Mouse (Mus musculus): ENCODE data around the gene Sept3.
"Not testable (repeated sequence)": the region's sequence is repeated elsewhere in the genome, so short reads cannot be mapped to it uniquely, and the experiment has no call there.

Sept3 gene

DNA sequence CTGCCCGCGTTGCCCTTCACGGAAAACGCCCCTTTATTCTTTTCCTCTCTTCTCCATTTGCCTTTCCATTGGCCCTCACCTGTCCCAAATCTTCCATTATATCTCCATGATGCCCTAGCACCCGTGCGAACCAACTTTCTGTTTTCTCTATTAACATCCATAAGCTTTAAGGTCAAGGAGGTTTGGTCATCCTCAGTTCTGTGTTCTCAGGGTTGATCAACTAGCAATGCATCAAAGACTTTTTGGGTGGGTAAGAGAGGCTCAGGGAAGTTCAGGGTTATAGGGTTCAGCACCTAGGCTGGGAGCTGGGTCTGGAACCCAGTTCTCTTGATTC, at the start of gene Sept3:
Sept3 (plus strand) TSS at position 301 of the 334 bp plus-strand sequence.
- in situ Hi-C loops (cut with MseI, MboI), result no loop called here

DNA sequence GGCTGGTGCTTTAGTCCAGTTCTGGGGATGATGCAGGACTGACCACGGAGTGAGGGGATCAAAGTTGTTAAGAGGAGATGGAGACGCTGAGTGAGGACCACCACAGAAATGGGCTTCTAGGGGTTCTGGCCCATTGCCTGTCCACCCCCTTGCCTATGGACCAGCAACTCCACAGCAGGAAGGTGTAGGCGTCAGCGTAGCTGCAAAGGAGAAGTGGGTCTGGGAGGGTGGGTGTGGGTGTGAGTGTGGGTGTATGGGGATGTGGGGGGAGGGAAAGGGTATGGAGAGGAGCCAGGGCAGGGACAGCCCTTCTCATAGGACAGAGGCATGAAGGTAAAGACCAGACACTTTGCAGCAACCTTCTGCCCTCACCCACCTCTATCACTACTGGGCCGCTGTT, 48.9 kb upstream of the Sept3 start:
- in situ Hi-C loops (cut with MseI, MboI), result no loop called here

DNA sequence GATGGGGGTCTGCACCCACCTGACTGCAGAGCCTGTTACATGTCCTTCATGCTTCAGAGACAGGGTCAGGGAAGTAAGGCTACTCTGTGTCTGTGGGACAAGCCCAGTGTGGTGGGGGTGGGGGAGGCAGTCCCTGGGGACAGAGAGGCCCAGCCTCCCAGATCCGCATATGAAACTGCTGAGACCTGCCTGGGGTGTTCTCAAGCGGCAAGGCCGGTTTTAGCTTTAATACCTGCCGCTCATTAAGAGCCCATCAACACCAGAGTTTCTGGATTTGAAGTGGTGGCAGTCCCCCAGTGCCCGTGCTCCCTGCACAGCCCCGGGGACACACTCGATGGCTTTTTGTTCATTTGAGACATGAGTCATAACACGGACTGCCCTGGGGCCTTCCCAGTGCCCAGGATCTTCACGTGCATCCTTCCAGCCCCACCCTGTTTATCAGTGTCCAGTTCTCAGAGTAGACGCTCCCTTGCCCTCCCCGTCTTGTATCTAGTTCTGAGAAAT, 45.1 kb upstream of the Sept3 start:
- in situ Hi-C loops (cut with MseI, MboI), result loop anchor here (10.0 kb wide), 1 partner anchor 165 kb away; the partner anchor contains the start of gene Mei1 (in 2 of the 2)

DNA sequence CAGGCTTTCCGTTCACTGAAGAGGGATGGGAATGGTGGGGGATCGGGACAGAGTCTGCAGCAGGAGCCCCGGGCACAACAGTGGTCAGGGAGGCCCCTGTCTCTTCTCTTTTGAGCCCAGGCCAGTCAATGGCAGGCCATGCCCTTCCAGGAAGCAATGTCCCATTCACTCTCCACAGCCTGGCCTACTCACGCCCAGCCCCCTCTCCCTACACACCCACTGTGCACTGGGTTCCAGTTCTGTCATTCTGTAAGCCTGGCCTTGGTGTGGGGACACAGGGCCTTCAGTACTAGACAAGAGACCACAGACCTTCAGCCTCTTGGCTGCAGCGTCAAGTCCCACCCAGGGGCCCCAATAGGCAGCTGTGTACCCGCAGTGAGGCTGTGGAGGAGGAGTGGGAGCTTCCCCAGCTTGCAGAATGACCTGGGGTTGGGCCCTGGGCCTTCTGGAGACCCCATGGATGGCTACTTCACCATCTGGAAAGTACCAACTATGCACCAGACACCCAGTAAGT, 44.5 kb upstream of the Sept3 start:
- in situ Hi-C loops (cut with MseI, MboI), result loop anchor here (10.0 kb wide), 1 partner anchor 165 kb away; the partner anchor contains the start of gene Mei1 (in 2 of the 2)

DNA sequence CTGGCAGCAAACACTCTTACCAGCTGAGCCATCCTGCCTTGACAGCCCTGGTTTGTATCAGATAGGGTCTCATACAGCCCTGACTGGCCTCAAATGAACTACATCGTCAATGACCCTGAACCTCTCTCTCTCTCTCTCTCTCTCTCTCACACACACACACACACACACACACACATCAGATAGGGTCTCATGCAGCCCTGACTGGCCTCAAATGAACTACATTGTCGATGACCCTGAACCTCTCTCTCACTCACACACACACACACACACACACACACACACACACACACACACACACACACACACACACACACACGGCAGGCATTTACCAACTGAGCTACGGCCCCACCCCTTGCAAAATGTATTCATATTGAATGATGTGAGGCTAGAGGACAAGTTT, 43.6 kb upstream of the Sept3 start:
- in situ Hi-C loops (cut with MseI, MboI), result loop anchor here (10.0 kb wide), 1 partner anchor 166 kb away; the partner anchor contains the start of gene Mei1 (in 2 of the 2)

DNA sequence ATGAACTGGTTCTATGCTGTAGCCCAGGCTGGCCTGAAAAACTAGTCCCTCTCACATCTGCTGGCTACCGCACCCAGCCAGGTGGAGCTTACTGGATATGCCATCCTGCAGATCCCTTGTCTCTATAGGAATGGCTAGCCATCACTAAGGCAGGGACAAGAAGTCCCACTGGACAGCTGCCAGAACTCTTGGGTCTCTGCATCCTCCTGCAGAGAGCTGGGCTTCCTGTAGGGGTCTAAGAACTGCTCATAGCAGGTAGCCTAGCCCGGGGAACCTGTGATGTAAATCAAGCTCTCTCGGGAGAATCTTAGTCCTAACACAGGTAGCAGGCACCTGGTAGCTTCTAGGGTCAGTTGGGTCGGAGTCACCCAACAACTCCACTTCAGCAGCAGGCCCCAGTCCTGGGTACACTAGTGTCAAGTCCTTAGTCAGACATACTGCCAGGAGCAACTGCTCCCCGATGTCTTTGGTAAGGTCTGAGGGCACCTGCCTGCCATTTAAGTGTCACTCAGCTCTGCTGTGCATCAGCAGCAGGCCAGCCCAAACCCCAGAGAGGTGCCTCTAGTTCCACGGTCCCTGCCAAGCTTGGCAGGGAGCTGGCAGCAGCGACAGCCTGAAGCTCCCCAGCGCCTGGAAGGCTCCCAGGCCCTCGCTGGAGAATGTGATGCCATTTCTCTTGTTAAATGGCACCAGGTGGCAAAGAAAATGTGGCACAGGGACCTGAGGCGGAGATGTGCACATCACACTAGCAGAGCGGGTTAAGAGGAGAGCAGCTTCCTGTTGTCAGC, 42.9 kb upstream of the Sept3 start:
- in situ Hi-C loops (cut with MseI, MboI), result loop anchor here (10.0 kb wide), 1 partner anchor 167 kb away; the partner anchor contains the start of gene Mei1 (in 2 of the 2)

DNA sequence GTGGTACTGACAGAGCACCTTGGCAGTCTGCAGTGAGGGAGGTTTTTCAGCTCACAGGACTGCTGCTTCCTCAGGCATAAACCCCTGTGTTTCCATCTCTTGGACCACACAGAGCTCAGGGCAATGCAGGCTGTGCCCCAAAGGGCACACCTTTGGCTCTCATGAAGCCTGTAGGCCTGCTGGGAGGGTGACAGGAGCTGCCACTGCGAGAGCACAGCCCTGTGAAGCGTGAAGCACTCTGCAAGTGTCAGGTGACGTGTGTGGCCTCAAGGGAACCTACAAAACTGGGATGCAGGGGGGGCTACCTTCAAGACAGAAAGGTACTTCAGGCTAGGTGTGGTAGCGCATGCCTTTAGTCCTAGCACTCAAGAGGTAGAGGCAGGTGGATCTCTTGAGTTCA, 42.0 kb upstream of the Sept3 start:
- in situ Hi-C loops (cut with MseI, MboI), result loop anchor here (10.0 kb wide), 1 partner anchor 168 kb away; the partner anchor contains the start of gene Mei1 (in 2 of the 2)

DNA sequence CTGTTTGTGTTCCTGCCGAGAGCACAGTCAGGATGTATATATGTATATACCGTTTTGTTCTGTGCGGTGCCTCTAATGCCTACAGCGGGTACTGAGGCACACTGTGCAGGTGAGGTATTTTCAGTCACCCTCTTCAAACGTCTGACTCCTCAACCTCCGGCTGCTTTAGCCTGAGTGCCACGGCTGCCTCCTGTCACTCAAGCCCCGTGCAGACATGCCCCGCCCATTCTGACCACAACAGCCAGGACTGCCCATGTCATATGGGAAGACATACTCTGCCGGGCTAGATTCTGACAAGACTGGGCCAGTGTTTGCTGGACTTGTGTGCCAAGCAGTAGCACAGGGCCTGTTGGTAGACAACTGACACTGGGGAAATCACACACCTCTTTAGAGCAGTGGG, 39.0 kb upstream of the Sept3 start:
- in situ Hi-C loops (cut with MseI, MboI), result loop anchor here (10.0 kb wide), 1 partner anchor 171 kb away; the partner anchor contains the start of gene Mei1 (in 2 of the 2)

DNA sequence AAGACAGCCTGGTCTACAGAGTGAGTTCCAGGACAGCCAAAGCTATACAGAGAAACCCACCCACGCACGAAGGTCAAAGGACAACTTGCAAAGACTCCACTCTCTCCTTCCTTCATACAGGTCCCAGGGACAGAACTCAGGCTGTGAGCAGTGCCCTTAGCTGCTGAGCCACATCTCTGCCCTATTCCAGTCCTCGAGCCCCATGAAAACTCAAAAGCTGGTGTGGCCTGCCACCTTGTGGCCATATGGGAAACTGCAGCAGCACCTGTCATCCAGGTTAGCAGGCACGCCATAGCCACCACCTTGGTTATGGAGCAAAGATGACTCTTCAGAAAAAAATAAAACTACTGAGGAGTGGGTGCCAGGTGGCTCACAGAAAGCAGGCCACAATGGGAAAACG, 38.1 kb upstream of the Sept3 start:
- in situ Hi-C loops (cut with MseI, MboI), result loop anchor here (10.0 kb wide), 1 partner anchor 172 kb away; the partner anchor contains the start of gene Mei1 (in 2 of the 2)

DNA sequence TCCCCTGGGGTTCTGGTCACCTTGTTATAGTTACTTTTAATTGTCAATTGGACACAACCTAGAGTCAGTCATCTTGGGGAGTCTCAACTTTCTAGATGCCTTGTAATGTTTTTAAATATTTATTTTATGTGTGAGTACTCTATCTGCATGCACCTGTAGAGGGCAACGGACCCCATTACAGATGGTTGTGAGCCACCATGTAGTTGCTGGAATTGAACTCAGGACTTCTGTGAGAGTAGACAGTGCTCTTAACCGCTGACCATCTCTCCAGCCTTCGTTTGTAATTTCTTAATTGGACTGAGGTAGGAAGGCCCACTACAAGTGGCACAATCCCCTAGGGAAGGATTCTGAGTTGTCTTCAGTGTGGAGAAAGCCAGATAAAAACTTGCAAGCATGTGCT, 31.4 kb upstream of the Sept3 start:
- in situ Hi-C loops (cut with MseI, MboI), result no loop called here

DNA sequence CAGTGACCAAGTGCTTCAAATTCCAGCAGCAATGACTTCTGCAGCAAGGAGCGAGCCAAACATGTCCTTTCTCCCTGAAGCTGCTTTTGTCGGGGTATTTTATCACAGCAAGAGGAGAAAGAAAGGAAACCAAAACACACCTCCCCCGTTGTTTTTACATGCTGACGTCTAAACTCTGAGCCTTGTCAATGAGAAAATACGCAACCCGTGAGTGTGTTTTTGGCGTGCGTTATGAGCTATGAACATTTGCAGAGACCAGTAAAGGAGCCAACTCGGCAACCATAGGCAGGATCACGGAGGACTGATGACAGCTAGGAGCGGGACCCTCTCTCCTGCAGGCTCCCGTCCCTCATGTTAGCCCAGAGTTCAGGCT, 31.0 kb upstream of the Sept3 start:
- in situ Hi-C loops (cut with MseI, MboI), result no loop called here

DNA sequence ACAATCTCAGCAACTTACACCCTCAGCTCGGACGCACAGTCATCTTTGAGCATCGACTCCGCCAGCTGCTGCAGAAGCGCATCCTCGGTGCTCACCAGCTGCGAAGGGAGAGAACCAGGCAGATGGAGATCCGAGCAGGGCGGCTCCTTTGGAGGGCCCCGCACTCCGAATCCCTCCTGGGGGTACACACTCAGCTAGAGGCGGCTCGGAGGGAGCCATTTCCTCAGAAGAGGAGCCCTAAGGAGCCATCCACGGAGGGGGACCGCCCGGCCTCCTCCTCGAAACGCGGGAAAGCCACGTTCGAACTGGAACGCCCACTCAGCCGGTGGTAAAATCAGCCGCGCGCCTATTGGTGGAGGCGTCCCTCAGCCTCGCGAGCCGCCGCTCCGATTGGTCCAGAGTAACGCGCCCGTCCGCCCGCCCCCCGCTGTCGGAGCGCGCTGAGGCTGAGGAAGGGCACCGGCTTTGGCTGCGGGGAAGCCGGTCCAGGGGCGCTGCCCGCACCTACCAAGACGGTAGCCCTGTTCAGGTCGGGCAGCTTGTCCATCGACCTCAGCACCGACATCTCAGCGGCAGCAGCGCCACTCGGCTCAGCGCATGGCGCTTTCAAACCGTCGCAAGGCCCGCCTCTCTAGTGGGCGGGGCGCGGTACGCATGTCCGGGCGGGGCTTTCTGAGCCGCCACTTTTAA, 30.4 kb upstream of the Sept3 start, which contains the start of gene Cenpm:
Cenpm (minus strand) TSS at position 634 of the 690 bp plus-strand sequence.
- in situ Hi-C loops (cut with MseI, MboI), result no loop called here

DNA sequence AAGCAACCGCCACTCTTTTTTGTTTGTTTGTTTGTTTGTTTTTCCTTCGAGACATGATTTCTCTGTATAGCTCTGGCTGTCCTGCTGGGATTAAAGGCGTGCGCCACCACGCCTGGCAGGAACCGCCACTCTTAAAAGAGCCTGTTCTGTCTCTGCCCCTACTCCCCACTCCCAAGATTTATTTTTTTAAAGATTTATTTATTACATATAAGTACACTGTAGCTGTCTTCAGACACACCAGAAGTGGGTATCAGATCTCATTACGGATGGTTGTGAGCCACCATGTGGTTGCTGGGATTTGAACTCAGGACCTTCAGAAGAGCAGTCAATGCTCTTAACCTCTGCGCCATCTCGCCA, 29.9 kb upstream of the Sept3 start:
- in situ Hi-C loops (cut with MseI, MboI), result not testable (repeated sequence)

DNA sequence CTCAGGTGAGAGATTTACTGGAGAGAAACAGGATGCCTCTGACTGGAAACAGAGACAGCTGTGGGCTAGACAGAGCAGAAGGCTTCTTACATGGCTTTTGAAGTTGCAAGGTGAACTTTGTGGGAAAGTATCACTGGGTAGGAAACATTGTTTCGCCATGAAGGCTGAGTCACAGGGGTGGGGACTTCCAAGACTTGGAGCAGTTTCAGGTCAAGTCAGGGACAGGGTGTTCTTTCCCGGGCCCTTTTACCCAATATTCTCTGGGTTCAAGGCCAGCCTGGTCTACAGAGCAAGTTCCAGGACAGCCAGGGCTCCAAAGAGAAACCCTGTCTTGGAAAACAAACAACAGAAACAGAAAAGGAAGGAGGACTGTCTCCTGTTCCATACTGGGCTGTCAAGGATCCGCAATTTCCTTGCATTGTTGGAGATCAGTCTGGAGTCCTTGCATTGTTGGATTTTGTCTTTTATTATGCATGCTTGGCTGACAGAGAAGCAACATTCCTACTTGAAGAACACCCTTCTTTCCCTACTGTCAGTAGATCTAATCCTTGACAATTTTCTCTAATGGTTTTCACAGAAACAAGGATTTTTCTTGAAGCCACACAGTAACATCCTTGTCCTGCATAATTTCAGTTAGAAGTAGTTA, 27.4 kb upstream of the Sept3 start:
- in situ Hi-C loops (cut with MseI, MboI), result no loop called here

DNA sequence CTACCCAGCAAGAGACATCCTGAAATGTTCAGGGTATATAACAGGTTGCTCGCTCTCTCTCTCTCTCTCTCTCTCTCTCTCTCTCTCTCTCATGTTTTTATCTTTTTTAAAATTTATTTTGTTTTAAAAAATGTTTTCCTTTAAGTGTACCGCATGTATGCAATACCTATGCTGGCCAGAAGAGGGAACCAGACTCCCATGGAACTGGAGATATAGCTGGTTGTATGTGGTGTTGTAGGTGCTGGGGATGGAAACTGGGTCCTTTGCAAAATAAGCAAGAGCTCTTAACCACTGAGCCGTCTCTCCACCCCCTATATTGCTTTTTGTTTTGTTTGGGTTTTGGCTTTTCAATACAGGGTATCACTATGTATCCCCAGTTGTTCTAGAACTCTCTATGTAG, 23.1 kb upstream of the Sept3 start:
- in situ Hi-C loops (cut with MseI, MboI), result no loop called here

DNA sequence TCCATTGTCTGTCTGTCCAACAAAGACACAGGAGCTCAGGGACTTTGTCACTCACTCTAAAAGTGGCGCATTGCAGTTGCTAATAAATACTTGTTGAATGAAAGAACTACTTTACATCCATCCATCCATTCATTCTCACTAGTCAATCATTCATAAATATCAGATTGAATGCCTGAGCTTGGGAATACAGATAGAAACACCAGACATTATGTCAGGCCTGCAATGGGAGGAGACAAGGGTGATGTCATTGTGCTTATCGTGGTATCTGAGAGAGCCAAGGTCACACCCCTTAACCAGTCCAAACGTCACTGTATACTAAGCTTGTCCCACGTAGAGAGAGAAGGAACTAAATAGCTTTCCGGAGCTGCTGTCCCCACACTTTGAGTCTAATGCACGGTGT, 22.6 kb upstream of the Sept3 start, which contains the start of gene 1500009C09Rik:
1500009C09Rik (plus strand) TSS at position 301 of the 400 bp plus-strand sequence.
- in situ Hi-C loops (cut with MseI, MboI), result no loop called here

DNA sequence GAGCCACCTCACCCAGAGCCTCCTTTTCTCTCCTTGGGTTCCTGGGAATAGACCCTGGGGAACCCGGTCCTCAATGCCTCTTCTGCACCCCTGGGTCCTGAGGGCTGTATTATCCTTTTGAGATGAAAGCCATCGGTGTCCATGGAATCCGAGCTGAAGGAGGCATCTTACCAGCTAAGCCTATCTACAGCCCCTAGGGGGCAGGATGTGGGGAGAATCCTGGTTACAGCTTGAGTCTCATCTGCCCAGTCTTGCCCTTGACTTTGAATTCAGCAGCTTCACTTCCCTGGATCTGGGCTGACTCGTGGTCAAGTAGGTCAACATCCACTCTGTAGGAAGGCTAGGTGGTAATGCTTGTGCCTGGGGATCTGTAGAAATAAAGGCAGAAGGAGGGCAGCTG, 19.4 kb upstream of the Sept3 start:
- in situ Hi-C loops (cut with MseI, MboI), result no loop called here

DNA sequence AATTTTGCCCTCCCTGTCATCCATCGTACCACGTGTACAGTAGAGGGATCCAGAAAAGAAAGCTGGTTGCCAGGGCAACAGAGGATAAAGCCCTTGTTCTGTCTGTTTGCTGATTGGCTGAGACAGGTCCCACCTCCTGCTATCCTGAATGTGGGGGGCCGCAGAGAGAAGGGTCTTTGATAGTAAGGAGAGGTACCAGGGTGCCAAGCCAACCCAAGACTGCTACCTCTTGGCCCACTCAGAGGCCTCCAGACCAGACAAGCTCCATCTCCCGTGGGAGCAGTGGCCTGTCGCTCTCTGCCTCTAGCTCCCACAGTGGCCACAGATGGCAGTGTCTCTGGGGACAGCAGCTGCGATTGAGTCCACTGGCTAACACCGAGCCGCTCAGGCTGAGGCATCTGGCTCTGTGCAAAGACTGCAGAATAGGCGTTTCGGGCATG, 18.7 kb upstream of the Sept3 start:
- in situ Hi-C loops (cut with MseI, MboI), result no loop called here

DNA sequence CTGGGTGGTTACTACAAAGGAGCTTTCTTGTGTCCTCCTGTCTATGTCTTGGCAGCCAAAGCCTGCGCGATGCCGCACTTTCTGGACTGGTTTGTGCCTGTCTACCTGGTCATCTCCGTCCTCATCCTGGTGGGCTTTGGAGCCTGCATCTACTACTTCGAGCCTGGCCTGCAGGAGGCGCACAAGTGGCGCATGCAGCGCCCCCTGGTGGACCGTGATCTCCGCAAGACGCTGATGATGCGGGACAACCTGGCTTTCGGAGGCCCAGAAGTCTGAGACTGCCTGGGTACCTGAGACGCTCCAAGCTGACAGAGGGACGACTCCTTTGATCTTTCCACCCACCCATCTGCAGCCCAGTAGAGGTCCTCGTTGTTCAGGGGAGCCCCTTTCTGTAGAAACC, 15.2 kb upstream of the Sept3 start:
- in situ Hi-C loops (cut with MseI, MboI), result no loop called here

DNA sequence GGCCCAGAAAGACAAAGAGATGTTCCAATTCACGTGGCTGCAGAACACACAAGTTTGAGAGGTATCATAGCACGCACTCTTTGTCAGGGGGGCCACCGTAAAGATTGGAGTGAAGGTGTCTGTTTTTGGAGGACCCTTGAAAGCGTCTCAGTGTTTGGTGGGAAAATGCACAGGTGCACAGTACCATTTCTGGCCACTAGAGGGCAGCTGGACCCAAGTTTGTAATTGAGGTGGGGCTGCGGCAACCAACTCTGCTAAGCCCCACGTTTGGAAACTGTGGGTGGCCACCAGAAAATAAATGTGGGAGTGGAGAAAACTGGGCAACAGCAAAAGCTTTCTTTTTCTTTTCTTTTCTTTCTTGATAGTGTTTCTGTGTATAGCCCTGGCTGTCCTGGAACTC, 8.3 kb upstream of the Sept3 start:
- in situ Hi-C loops (cut with MseI, MboI), result no loop called here

DNA sequence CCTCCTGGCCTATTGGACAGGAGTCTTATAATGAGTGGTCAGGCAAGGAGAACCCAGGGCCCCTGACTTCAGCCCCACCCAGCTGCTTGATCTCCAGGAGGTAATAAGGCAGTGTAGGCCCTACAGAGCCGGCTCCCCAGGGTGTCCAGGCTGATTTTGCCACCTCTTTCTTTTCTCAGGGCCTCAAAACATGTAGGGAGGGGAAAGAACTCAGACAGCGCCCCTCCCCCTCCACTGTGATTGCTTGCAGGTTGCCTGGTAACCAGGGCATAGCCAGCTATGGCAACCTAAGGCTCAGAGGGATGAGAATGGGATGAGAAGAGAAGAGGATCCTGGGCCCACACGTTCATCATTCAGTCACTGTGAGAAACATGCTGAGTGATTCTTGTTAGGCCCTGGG, 6.5 kb upstream of the Sept3 start:
- in situ Hi-C loops (cut with MseI, MboI), result no loop called here

DNA sequence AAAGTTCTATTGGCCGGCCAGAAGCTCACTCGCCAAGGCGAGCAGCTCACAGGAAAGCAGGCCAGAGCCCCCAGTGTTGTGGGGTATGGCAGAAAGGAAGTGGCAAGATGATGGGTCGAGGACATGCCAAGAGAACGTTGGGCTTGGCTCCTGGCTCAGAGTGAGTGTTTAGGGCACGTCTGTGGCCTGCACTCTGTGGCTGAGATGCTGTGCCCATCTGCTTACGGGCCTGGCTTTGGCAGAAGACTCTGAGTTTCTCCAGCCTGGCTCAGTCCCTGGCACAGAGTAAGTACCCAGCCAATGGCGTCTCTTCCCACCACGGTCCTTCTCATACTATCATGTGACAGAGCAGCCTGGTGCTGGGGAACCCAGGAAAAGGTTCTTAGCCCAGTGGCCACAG, 5.9 kb upstream of the Sept3 start:
- in situ Hi-C loops (cut with MseI, MboI), result no loop called here
